Mouse (Mus musculus) C2C12 (cell line): ENCODE results near the gene Stk32c.

ENCODE experiments used
- CTCF ChIP-seq: IDR thresholded peaks from one replicate; pipeline ENCODE4 v1.5.1; 2011; ENCODE audit not compliant: control insufficient read depth, insufficient read depth, insufficient read length
- FOSL1 ChIP-seq: IDR thresholded peaks from one replicate; pipeline ENCODE4 v1.8.0; 2011; ENCODE audit warnings: mild to moderate bottlenecking, low read length; ENCODE audit not compliant: poor library complexity, insufficient read depth, severe bottlenecking
- MAX ChIP-seq: IDR thresholded peaks from one replicate; pipeline ENCODE4 v1.6.1; 2011; ENCODE audit warnings: mild to moderate bottlenecking, control low read depth
- MYOD1 ChIP-seq: IDR thresholded peaks from one replicate; pipeline ENCODE4 v1.6.1; 2011; ENCODE audit warnings: low read depth; ENCODE audit not compliant: control insufficient read depth, insufficient read length
- MYOG ChIP-seq: IDR thresholded peaks from one replicate; pipeline ENCODE4 v1.6.1; 2011; ENCODE audit not compliant: control insufficient read depth, insufficient read length; ENCODE audit errors: extremely low read depth
- USF1 ChIP-seq: IDR thresholded peaks from one replicate; pipeline ENCODE4 v1.6.1; 2011; ENCODE audit warnings: low read depth, mild to moderate bottlenecking, control low read depth, moderate library complexity

GRCm38 (mm10) chr7:139084316-139084715 is 128.8 kb downstream of the Stk32c start:
- TF ChIP-seq USF1 (no peak), MAX (no peak), CTCF (no peak), FOSL1 (no peak), MYOG (no peak), MYOD1 (no peak)
